21 mouse cellular contexts compared by ENCODE assay signal in genomic region chr3:147455383-147455782, GRCm38 (mm10).
DNase-seq lines count a peak whose midpoint lies in the region; ATAC-seq lines count a peak whose summit lies in the region.
"Had no signal": no experiment of that assay in that cellular context is flagged by ENCODE, and none has a peak within 500 bp of the region (broad histone marks: within the 10 kb centered on the region; RNA-seq: fewer than 3 reads in every experiment).

No protein-coding gene starts in this region.

- no peak for DNase-seq in forebrain, embryonic 11.5 days (ENCODE audit: low spot score)
- peak; percentile 19 for DNase-seq in midbrain, embryonic 14.5 days
- DNase-seq in midbrain, embryonic 11.5 days (ENCODE audit: low spot score, missing footprints) = no peak
- DNase-seq in Muller cell, postnatal 12 days (ENCODE audit: inconsistent ontology term) = peak; percentile 14
- no peak for DNase-seq in heart, postnatal 10 days
- DNase-seq in frontal cortex, postnatal 36 days (ENCODE audit: low spot score in 2 of 2) = no peak
- DNase-seq: adrenal gland, postnatal 25 days; cerebellum, adult 8-10 months; cerebellum, postnatal 14 days; embryo, embryonic 11 days; heart, adult 18-20 months; heart, postnatal 14 days had no signal

- no peak overlapping the region for H3K4me3 ChIP-seq in forebrain, embryonic 13.5 days
- no peak overlapping the region for H3K4me3 ChIP-seq in forebrain, embryonic 11.5 days (ENCODE audit: low read depth, low read length)
- no peak overlapping the region for H3K4me3 ChIP-seq in midbrain, embryonic 14.5 days (replicated peaks; ENCODE audit: low read depth, low read length)
- H3K4me3 ChIP-seq in midbrain, embryonic 11.5 days (ENCODE audit: low read depth, low read length) = no peak overlapping the region
- no peak overlapping the region for H3K4me3 ChIP-seq in forebrain, embryonic 15.5 days
- H3K4me3 ChIP-seq: embryonic facial prominence, embryonic 15.5 days; erythroblast, embryonic 14.5 days; heart, embryonic 10.5 days had no signal

- intact Hi-C loops in heart, postnatal 10 days (cut with DNase I) = no loop called here

- no peaks in the 10 kb centered on the region for H3K36me3 ChIP-seq in forebrain, embryonic 13.5 days (ENCODE audit: poor library complexity, severe bottlenecking)
- no peaks in the 10 kb centered on the region for H3K36me3 ChIP-seq in forebrain, embryonic 11.5 days (ENCODE audit: control insufficient read depth, insufficient read depth, low read length)
- H3K36me3 ChIP-seq in midbrain, embryonic 14.5 days (ENCODE audit: control insufficient read depth, insufficient read depth, low read length) = no peaks in the 10 kb centered on the region
- no peaks in the 10 kb centered on the region for H3K36me3 ChIP-seq in midbrain, embryonic 11.5 days (ENCODE audit: control insufficient read depth, insufficient read depth, low read length)
- H3K36me3 ChIP-seq in forebrain, embryonic 15.5 days = no peaks in the 10 kb centered on the region
- H3K36me3 ChIP-seq: embryonic facial prominence, embryonic 15.5 days; heart, embryonic 10.5 days had no signal

- 0 out of 2 replicates have a peak overlapping the region, but pooled peaks have one; percentile 17 for H3K27ac ChIP-seq in forebrain, embryonic 13.5 days
- no peak overlapping the region for H3K27ac ChIP-seq in forebrain, embryonic 11.5 days (ENCODE audit: low read depth, low read length)
- H3K27ac ChIP-seq in midbrain, embryonic 14.5 days (replicated peaks; ENCODE audit: low read depth, low read length) = no peak overlapping the region
- H3K27ac ChIP-seq in midbrain, embryonic 11.5 days (ENCODE audit: low read depth, low read length) = no peak overlapping the region
- H3K27ac ChIP-seq in forebrain, embryonic 15.5 days (replicated peaks) = peak overlapping the region; percentile 12; the same call in 1 of the 2 replicates
- H3K27ac ChIP-seq: embryonic facial prominence, embryonic 15.5 days; heart, embryonic 10.5 days; hindbrain, embryonic 14.5 days had no signal

- no peak overlapping the region for H3K9ac ChIP-seq in forebrain, embryonic 13.5 days
- H3K9ac ChIP-seq in forebrain, embryonic 11.5 days (ENCODE audit: low read length) = no peak overlapping the region
- no peak overlapping the region for H3K9ac ChIP-seq in midbrain, embryonic 14.5 days (replicated peaks; ENCODE audit: low read length)
- no peak overlapping the region for H3K9ac ChIP-seq in midbrain, embryonic 11.5 days (ENCODE audit: low read length)
- no peak overlapping the region for H3K9ac ChIP-seq in forebrain, embryonic 15.5 days (replicated peaks)
- H3K9ac ChIP-seq: embryonic facial prominence, embryonic 15.5 days; hindbrain, embryonic 14.5 days had no signal

- H3K9me3 ChIP-seq in forebrain, embryonic 13.5 days (replicated peaks) = no peaks in the 10 kb centered on the region
- H3K9me3 ChIP-seq in forebrain, embryonic 11.5 days (ENCODE audit: control insufficient read depth, low read length) = no peaks in the 10 kb centered on the region
- H3K9me3 ChIP-seq in midbrain, embryonic 14.5 days (ENCODE audit: control insufficient read depth, low read length) = no peaks in the 10 kb centered on the region
- H3K9me3 ChIP-seq in midbrain, embryonic 11.5 days (ENCODE audit: control insufficient read depth, low read length) = no peaks in the 10 kb centered on the region
- H3K9me3 ChIP-seq in forebrain, embryonic 15.5 days = no peaks in the 10 kb centered on the region
- H3K9me3 ChIP-seq: embryonic facial prominence, embryonic 15.5 days; heart, embryonic 10.5 days had no signal

- no peaks in the 10 kb centered on the region for H3K27me3 ChIP-seq in forebrain, embryonic 13.5 days
- no peaks in the 10 kb centered on the region for H3K27me3 ChIP-seq in forebrain, embryonic 11.5 days (ENCODE audit: control insufficient read depth, insufficient read depth, low read length)
- no peaks in the 10 kb centered on the region for H3K27me3 ChIP-seq in midbrain, embryonic 14.5 days (ENCODE audit: control insufficient read depth, insufficient read depth, low read length)
- no peaks in the 10 kb centered on the region for H3K27me3 ChIP-seq in midbrain, embryonic 11.5 days (ENCODE audit: control insufficient read depth, insufficient read depth, low read length)
- no peaks in the 10 kb centered on the region for H3K27me3 ChIP-seq in forebrain, embryonic 15.5 days
- H3K27me3 ChIP-seq: embryonic facial prominence, embryonic 15.5 days; Patski had no signal

- no peaks in the 10 kb centered on the region for H3K4me1 ChIP-seq in forebrain, embryonic 13.5 days
- H3K4me1 ChIP-seq in forebrain, embryonic 11.5 days (replicated peaks; ENCODE audit: control insufficient read depth, insufficient read depth, low read length) = no peaks in the 10 kb centered on the region
- no peaks in the 10 kb centered on the region for H3K4me1 ChIP-seq in midbrain, embryonic 14.5 days (ENCODE audit: control insufficient read depth, insufficient read depth, low read length)
- peaks cover 2% of the 10 kb centered on the region; the same call in 1 of the 2 replicates for H3K4me1 ChIP-seq in midbrain, embryonic 11.5 days (ENCODE audit: control insufficient read depth, insufficient read depth, low read length)
- peaks cover 15% of the 10 kb centered on the region for H3K4me1 ChIP-seq in forebrain, embryonic 15.5 days
- H3K4me1 ChIP-seq: heart, embryonic 10.5 days had no signal

- ATAC-seq in forebrain, embryonic 13.5 days = peak; percentile 88
- no peak for ATAC-seq in forebrain, embryonic 11.5 days (replicated peaks; ENCODE audit: low FRiP score)
- ATAC-seq in midbrain, embryonic 14.5 days (ENCODE audit: low FRiP score, low TSS enrichment) = no peak
- no peak for ATAC-seq in midbrain, embryonic 11.5 days (ENCODE audit: low FRiP score)
- ATAC-seq in forebrain, embryonic 15.5 days (replicated peaks) = peak; percentile 85
- ATAC-seq: activated CD4-positive, CD25-positive, alpha-beta regulatory T cell, adult 4 months; intestine, embryonic 16.5 days; Patski had no signal

- H3K4me2 ChIP-seq in forebrain, embryonic 13.5 days = no peak overlapping the region
- H3K4me2 ChIP-seq in forebrain, embryonic 11.5 days (ENCODE audit: low read depth, low read length, severe bottlenecking) = no peak overlapping the region
- no peak overlapping the region for H3K4me2 ChIP-seq in midbrain, embryonic 14.5 days (ENCODE audit: low read length)
- no peak overlapping the region for H3K4me2 ChIP-seq in midbrain, embryonic 11.5 days
- no peak overlapping the region for H3K4me2 ChIP-seq in forebrain, embryonic 15.5 days (replicated peaks)
- H3K4me2 ChIP-seq: embryonic facial prominence, embryonic 15.5 days; hindbrain, embryonic 14.5 days had no signal

- 36% methylated on average over 3 of the region's 3 CpGs for WGBS in forebrain, embryonic 13.5 days
- WGBS in forebrain, embryonic 11.5 days = 77% methylated on average over 3 of the region's 3 CpGs
- WGBS in midbrain, embryonic 14.5 days = 63% methylated on average over 3 of the region's 3 CpGs
- WGBS in midbrain, embryonic 11.5 days = 88% methylated on average over 3 of the region's 3 CpGs
- WGBS in forebrain, embryonic 15.5 days = 18% methylated on average over 3 of the region's 3 CpGs

Comparison
In these comparisons a context has a peak if more than half of its experiments do, and no peak if none do; other contexts are left out.
1. ATAC-seq: peak in forebrain, embryonic 13.5 days (single experiment) and forebrain, embryonic 15.5 days (single experiment); none in forebrain, embryonic 11.5 days (single experiment), midbrain, embryonic 14.5 days (single experiment) and midbrain, embryonic 11.5 days (single experiment).
2. H3K27ac ChIP-seq: peak in forebrain, embryonic 13.5 days (single experiment) and forebrain, embryonic 15.5 days (single experiment); none in forebrain, embryonic 11.5 days (single experiment), midbrain, embryonic 14.5 days (single experiment) and midbrain, embryonic 11.5 days (single experiment).
3. DNase-seq: peak in midbrain, embryonic 14.5 days (single experiment) and Muller cell, postnatal 12 days (single experiment); none in forebrain, embryonic 11.5 days (single experiment), midbrain, embryonic 11.5 days (single experiment), heart, postnatal 10 days (0 of 2) and frontal cortex, postnatal 36 days (0 of 2).